8 mouse cellular contexts compared by ENCODE assay signal in the genomic region with DNA sequence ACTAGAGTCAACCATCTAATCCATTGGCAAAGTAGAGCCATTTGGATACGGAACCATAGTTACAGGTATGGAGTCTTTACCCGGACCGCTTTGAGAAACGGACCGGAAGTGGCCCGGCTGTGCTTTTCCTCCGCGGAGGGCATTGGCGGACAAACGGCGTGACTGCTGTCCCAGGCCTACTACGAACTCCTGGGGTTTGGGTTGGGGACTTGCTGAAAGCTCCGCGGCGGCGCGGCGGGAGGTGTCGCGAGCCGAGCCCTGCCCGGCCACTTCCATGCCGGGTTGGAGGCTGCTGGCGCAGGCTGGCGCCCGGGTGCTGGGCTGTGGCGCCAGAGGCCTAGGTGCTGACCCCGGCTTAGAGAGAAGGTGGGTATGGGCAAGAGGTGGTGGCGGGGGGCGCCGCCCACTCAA. TPM values are rescaled to one million over a fixed set of nuclear protein-coding genes. Genes with fewer than 3 reads are reported as not detected.
DNase-seq lines count a peak whose midpoint lies in the region; ATAC-seq and TF ChIP-seq lines count a peak whose summit lies in the region.

Gene Mrpl3, plus strand, starts transcription at position 93 of the 411 bp plus-strand sequence.

- under 1% methylated on average over 31 of the region's 31 CpGs for WGBS in forebrain, embryonic 13.5 days
- WGBS in large intestine, adult 2 months: under 1% methylated on average over 31 of the region's 31 CpGs
- 3% methylated on average over 31 of the region's 31 CpGs for WGBS in liver, postnatal 0 days (ENCODE audit: insufficient replicate concordance)
- WGBS in neural tube, embryonic 14.5 days: under 1% methylated on average over 31 of the region's 31 CpGs

- TF ChIP-seq EP300 in liver, postnatal 0 days (IDR thresholded peaks at IDR 0.05; ENCODE audit: low read depth): no peak

- intact Hi-C loops in heart, postnatal 10 days (cut with DNase I): loop anchor here (5.0 to 10.0 kb wide), 2 partner anchors 339 to 592 kb away; partner anchors contain the start of gene Pik3r4

- peak; percentile 78 for DNase-seq in c-Kit-positive CD71-positive TER-119-positive erythroid progenitor cells, embryonic 14.5 days (ENCODE audit: low spot score)
- DNase-seq in heart, postnatal 10 days: peak; percentile 89 to 93
- DNase-seq in large intestine, adult 2 months (ENCODE audit: low read depth, low spot score): peak; percentile 47
- peak; percentile 87 for DNase-seq in liver, postnatal 0 days
- DNase-seq in testis, postnatal 10 days (ENCODE audit: low spot score): peak; percentile 89

- peaks cover 3% of the 10 kb centered on the region; the same call in 1 of the 2 replicates for H3K27me3 ChIP-seq in E14TG2a.4 (ENCODE audit: insufficient read depth, low read length)
- no peaks in the 10 kb centered on the region for H3K27me3 ChIP-seq in forebrain, embryonic 13.5 days
- no peaks in the 10 kb centered on the region for H3K27me3 ChIP-seq in liver, postnatal 0 days (ENCODE audit: insufficient read depth, low read length)
- no peaks in the 10 kb centered on the region for H3K27me3 ChIP-seq in neural tube, embryonic 14.5 days (ENCODE audit: control insufficient read depth, insufficient read depth, low read length)

- H3K4me1 ChIP-seq in E14TG2a.4 (replicated peaks; ENCODE audit: low read depth, low read length): peaks cover 7% of the 10 kb centered on the region
- H3K4me1 ChIP-seq in forebrain, embryonic 13.5 days: peaks cover 9% of the 10 kb centered on the region; the same call in 1 of the 2 replicates
- no peaks in the 10 kb centered on the region; the same call in 1 of the 2 replicates for H3K4me1 ChIP-seq in liver, postnatal 0 days (ENCODE audit: insufficient read depth)
- H3K4me1 ChIP-seq in neural tube, embryonic 14.5 days (ENCODE audit: control insufficient read depth, insufficient read depth, low read length): 0 out of 2 replicates have a peak, but pooled peaks cover 4% of the 10 kb centered on the region

- H3K36me3 ChIP-seq in E14TG2a.4 (ENCODE audit: insufficient read depth, low read length): peaks cover 33% of the 10 kb centered on the region
- H3K36me3 ChIP-seq in forebrain, embryonic 13.5 days (ENCODE audit: poor library complexity, severe bottlenecking): peaks cover 31% of the 10 kb centered on the region
- peaks cover 31% of the 10 kb centered on the region for H3K36me3 ChIP-seq in liver, postnatal 0 days (replicated peaks; ENCODE audit: insufficient read depth, low read length)
- H3K36me3 ChIP-seq in neural tube, embryonic 14.5 days (ENCODE audit: control insufficient read depth, insufficient read depth, low read length): peaks cover 14% of the 10 kb centered on the region

- no peak for TF ChIP-seq CTCF in E14TG2a.4 (conservative IDR thresholded peaks at IDR 0.05; ENCODE audit: low read length)
- TF ChIP-seq CTCF in liver, postnatal 0 days (IDR thresholded peaks at IDR 0.05; ENCODE audit: low read depth): no peak

- H3K4me2 ChIP-seq in forebrain, embryonic 13.5 days: peak within 1 kb of the TSS; percentile 68
- peak within 1 kb of the TSS; percentile 77 for H3K4me2 ChIP-seq in liver, postnatal 0 days (ENCODE audit: low read depth, low read length)
- H3K4me2 ChIP-seq in neural tube, embryonic 14.5 days (ENCODE audit: low read depth, low read length): peak within 1 kb of the TSS; percentile 84

- H3K9ac ChIP-seq in forebrain, embryonic 13.5 days: peak within 1 kb of the TSS; percentile 85
- peak within 1 kb of the TSS; percentile 95 for H3K9ac ChIP-seq in liver, postnatal 0 days (replicated peaks)
- H3K9ac ChIP-seq in neural tube, embryonic 14.5 days (replicated peaks; ENCODE audit: low read depth, low read length): peak within 1 kb of the TSS; percentile 91

- no peak within 1 kb of the TSS for H3K27ac ChIP-seq in forebrain, embryonic 13.5 days
- peak within 1 kb of the TSS; percentile 82 for H3K27ac ChIP-seq in liver, postnatal 0 days (ENCODE audit: low read depth)
- peak within 1 kb of the TSS; percentile 34; the same call in 1 of the 2 replicates for H3K27ac ChIP-seq in neural tube, embryonic 14.5 days (ENCODE audit: low read depth, low read length)

- H3K9me3 ChIP-seq in E14TG2a.4 (ENCODE audit: low read length): no peaks in the 10 kb centered on the region
- H3K9me3 ChIP-seq in forebrain, embryonic 13.5 days (replicated peaks): no peaks in the 10 kb centered on the region
- no peaks in the 10 kb centered on the region for H3K9me3 ChIP-seq in liver, postnatal 0 days (ENCODE audit: low read length)
- H3K9me3 ChIP-seq in neural tube, embryonic 14.5 days (ENCODE audit: control insufficient read depth, low read length): no peaks in the 10 kb centered on the region

- peak; percentile 89 for ATAC-seq in forebrain, embryonic 13.5 days
- peak; percentile 93 for ATAC-seq in liver, postnatal 0 days
- peak; percentile 82 for ATAC-seq in neural tube, embryonic 14.5 days (ENCODE audit: low read depth)

- peak within 1 kb of the TSS; percentile 95 for H3K4me3 ChIP-seq in E14TG2a.4 (replicated peaks; ENCODE audit: low read length)
- H3K4me3 ChIP-seq in forebrain, embryonic 13.5 days: peak within 1 kb of the TSS; percentile 82
- peak within 1 kb of the TSS; percentile 89 for H3K4me3 ChIP-seq in liver, postnatal 0 days (ENCODE audit: low read depth, low read length)
- peak within 1 kb of the TSS; percentile 93 for H3K4me3 ChIP-seq in neural tube, embryonic 14.5 days (ENCODE audit: low read depth, low read length)

RNA-seq across cellular contexts. Expression of gene Mrpl3, which starts in this region (rescaled TPM):
- 105 and 110 TPM in 2 replicates for polyA plus RNA-seq in forebrain, embryonic 13.5 days (2015; fragmentation: Nextera tagmentation; extraction: Ambion mirVana)
- 100 to 1,000 TPM; 139 to 147 TPM for total RNA-seq in heart, postnatal 10 days (2021)
- 34.6 and 41.1 TPM in 2 replicates for polyA plus RNA-seq in large intestine, adult 2 months (2012; rRNA removed)
- 34.6 and 39.0 TPM in 2 replicates for polyA plus RNA-seq in liver, postnatal 0 days (2015; fragmentation: Nextera tagmentation; extraction: Ambion mirVana)
- polyA plus RNA-seq in neural tube, embryonic 14.5 days (2014; fragmentation: Nextera tagmentation; extraction: Ambion mirVana): 99.9 and 103 TPM in 2 replicates
